Mouse (Mus musculus) yolk sac, embryonic 10.5 days (tissue): ENCODE measurements around the gene Tsnax.

Experiments used
- DNase-seq: peaks from one replicate; pipeline ENCODE4 v3.0.0-alpha.2; 2017; ENCODE audit warnings: low spot score

The Tsnax gene

DNA sequence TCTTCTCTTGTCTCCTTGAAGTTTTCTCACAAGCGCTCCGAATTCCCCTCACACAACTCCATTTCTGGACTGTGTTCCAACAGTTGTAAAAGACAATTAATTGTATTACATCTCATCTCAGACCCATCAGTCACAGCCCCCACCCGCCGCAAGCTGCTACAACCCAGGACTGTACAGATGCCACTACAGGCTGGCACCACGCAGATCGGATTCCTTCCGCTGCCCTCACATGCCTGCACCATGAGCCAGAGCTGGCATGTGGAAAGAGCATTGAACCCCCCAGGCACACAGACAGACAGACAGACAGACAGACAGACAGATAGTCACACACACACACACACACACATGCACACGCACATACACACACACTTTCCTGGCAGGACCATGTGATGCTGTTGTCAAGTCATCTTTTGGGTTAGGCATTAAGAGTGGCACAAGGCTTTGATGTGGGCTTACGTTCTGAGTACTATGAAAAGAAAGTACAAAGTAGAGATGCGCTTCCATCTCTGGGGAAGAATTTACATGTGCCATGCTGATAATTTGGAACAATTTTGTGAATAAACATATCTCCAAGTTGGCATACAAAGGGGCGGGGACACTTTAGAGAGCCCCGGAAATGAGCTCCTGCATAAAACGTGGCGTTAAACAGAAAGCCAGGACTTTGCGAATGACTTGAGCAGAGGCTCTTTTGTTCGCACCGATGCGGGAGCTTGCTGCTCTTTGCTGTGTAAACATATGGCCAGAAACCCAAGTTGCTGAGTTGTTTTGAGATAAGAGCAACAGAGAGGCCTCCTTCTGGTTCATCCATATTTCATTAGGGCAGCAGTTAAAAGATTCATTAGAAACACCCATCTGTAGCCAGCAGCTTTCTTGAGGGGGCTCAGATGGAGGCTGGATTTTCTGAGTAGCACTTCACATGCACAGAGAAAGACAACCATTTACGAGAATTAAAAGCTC is 67.9 kb downstream of the Tsnax start:
- no peak for DNase-seq

- no peak for DNase-seq
Observed at GRCm38 (mm10) chr8:125083746-125084145, 70.9 kb downstream of the Tsnax start.
